Mouse (Mus musculus) fat pad, adult 2 months (tissue): Measurements from ENCODE around the gene Abi3bp.

ENCODE experiments used
- DNase-seq: peaks from one replicate; pipeline ENCODE4 v3.0.0-alpha.2; 2011; ENCODE audit warnings: low read depth, low spot score; ENCODE audit errors: extremely low read depth

Gene Abi3bp

DNA sequence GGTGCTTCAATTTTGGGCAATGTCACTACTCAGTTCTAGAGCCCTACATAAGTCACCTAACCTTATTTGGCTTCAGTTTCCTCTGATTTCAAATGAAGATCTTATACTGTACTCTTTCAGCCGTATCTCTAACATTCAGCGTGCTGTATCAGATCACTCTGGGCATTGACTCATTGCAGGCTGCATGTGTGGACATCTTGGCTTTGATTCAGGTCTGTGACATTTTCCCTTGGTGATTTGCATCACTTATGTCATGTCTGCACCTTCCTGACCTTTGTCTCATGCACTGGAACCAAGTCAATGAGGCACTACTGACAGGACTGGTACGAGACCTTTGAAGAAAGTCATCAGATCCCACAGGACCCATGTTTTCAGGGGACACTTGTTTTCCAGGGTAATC is 24.5 kb downstream of the Abi3bp start:
- DNase-seq, result no peak

DNA sequence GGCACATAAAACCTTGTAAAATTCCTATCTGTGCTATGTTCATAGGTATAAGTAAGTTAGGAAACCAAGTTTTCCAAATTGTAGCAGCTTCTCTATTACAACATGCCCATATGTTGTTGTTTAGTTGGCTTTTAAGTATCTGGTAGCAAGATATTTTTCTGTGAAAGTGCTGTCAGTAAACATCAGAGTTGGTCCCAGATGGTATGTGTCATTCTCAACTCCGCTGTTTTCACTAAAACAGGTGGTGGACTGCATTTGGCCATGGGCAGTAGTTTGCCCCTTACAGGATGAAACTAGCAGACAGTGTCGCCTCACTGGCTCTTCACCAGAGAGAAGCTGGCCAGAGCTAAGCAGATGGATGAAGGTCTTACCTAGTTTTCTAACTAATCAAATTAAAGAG is 26.3 kb downstream of the Abi3bp start:
- no peak for DNase-seq

GRCm38 (mm10) chr16:56518024-56518423 is 40.3 kb downstream of the Abi3bp start:
- DNase-seq, result no peak

DNA sequence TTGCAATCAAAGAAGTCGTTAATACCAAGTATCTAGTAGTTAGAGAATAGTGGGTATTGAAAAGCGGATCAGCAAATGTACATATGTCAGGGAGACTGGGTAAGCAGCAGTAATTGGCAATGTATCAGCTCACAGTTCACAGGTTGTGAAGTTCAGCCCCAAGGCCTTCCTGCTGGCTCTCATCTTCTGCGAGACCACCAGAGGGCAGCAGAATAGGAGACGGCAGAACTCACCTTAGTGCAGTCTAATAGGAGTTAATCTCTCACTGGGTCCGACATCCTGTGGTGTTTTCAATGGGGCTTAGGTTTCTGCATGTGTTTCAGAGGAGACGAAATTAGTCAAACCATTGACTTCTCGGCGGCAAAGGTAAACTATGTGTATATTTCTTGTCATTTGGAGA is 46.7 kb downstream of the Abi3bp start:
- no peak for DNase-seq

DNA sequence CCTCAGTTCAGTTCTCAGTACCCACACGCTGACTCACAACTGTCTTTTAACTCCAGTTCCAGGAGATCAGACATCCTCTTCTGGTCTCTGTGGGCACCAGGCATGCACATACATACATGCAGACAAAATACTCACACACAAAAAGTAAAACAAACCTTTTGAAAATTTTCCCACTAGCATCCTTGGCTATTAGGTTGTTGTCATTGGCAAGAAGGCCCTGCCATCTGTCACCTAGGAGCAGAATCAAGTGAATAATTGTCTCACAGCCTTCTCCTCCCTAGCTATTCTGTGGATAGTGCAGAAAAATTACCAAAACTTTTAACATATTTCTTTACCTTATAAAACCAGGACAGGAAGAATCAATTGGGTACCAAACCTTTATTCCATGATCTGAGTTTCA is 48.8 kb downstream of the Abi3bp start:
- DNase-seq, result no peak

DNA sequence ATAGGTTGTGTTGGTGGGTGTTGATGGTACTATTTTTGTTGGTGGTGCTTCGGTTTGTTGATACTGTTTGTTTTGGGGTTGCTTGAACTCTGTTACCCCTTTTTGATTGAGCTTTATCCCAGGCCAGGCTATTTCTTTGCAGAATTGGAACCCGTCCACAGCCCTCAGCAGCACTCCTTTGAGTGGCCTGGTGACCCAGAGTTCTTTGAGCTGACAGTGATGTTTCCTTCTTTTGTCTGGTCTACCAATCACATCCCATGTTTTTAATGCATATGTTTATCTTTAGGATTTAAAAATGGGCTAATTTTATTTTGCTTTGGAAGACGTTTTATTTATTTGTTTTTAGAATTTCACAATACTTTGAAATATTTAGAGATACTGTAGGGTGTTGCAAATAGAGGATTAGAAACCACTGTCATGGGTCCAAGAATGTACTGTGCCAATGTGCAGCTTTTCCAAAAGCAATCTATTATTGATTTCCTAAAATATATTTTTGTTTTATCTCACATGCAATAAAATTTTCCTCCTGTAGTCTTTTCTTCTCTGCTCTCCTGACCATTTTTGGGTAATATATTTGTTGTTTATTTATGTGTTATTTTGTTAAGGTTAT is 50.5 kb downstream of the Abi3bp start:
- DNase-seq, result no peak

DNA sequence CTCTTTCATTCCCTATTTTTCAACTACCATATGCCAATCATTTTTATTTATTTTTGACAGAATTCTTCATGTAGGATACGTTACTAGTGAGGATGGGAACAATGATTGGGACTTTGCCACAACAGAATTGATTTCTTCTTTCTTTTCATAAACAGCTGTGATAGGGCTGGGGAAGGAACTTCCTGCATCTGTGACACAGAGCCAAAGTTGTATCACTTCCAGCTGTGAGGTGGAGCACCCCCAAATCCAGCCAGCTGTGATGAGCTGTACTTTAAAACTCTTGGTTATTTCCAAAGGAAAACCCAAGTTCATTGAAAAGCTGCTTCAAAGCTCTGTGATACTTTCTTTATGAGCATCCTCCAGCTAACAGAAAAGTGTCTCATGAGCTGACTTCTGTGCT is 101.9 kb downstream of the Abi3bp start:
- DNase-seq, result no peak

DNA sequence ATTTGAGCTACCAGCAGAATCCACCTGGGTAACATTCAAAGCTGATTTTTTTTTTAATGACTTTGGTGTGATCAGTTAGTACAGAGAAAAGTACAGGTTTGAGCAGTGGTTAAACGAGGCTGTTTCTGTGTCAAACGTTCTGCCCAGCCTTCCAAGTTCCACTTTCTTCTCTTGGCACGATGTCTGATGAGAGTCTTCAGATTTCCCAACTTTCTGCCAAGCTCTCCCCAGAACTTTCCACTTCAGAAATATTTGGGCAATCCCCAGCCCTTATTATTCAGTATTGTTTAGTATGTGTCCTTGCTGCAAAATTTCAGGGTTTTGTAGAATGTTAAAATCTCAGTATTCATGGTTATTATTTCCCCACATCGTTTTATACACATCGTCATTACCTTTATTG is 115.9 kb downstream of the Abi3bp start:
- DNase-seq, result no peak

DNA sequence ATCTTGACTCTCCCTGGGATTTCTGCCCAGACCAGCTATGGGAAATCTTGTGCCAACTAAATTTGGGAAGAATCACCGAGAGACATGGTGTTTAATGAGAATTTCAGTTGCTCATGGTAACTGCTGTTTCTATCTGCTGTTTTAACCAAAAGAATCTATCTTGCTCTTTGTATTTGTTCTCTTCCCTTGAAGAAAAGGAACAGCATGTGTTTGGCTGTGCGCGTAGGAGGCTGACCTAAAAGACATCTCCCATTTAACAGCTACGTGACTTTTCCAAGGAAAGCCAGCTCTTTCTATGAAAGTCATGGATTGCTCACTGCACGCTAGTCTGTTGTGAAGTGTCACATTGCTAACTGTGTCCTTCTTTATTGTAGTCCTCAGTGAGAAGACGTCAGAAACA is 117.2 kb downstream of the Abi3bp start:
- no peak for DNase-seq

- DNase-seq, result peak; percentile 21
Observed at GRCm38 (mm10) chr16:56598427-56598826, 120.7 kb downstream of the Abi3bp start.

GRCm38 (mm10) chr16:56602394-56602793 is 124.7 kb downstream of the Abi3bp start:
- no peak for DNase-seq

GRCm38 (mm10) chr16:56610572-56610971 is 132.9 kb downstream of the Abi3bp start:
- no peak for DNase-seq

DNA sequence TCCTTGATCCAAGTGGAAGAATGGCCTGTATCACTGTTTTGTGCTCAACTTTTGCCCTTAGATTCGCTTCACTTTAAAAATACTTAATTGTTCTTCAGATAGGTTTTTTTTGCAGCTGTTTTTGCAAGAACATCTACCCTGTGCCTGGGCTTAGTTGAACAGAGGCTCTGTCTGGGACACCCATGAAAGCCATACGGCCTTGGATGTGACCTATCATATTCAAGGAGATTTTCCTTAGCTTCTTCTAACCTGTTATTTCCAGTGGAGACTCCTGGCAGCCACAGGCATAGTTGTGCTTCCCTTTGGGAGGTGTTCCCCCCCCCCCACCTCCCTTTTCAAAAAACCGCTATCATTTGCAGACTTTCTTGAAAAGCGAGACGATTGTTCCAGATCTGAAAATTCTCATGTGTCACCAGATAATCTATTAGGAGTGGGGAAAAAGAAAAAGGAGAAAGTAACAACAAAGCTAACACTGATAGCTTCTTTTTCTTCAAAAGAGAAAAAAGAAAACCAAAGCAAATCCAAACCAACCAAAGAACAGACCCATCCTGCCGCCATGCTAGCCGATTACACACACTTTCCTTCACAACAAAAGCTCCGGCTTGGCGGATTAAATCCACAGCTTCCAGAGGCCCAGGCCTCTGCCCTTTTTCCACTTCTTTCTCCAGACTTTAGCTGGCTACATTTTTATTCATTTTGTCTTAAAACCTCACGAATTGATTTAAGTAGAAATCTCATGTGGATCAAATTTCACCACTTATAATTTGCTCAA is 133.6 kb downstream of the Abi3bp start:
- DNase-seq, result no peak

DNA sequence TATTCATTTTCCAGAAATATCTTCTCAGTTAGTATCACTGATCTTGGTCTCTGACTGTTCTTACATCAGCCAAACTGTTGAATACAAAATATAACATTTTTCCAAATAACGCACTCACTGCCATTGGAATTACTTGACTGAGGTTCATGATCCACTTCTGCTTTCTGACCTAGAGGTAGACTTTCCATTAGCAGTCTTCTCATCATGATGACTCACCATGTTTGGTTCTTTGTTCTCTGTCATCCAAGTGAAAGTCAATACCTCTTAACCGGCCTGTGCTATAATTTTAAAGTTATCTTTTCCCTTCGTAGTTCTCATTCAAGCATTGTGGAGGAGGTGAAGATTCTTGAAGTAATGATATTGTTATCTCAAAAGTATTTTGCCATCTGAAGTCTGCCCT is 160.9 kb downstream of the Abi3bp start:
- no peak for DNase-seq

DNA sequence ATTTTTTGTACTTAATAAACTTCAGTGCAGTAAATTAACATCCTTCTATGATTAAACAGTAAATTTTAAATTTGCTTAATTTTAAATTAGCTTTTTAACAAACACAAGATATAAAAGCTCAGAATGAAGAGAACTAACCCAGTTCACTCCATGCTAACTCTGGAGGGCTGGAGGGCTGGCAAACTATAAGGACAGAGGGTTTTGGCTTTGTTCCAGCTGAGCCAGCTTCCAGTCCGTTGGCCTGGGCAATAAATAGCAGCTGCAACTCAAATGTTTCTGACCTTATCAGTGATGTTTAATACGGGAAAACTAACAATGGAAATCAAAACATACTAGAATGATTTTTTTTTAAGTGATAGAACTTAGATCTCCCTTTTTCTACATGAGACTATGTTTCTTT is 167.6 kb downstream of the Abi3bp start:
- DNase-seq, result no peak

- DNase-seq, result no peak
Observed at GRCm38 (mm10) chr16:56646382-56647172, 168.9 kb downstream of the Abi3bp start.

- no peak for DNase-seq
Observed at GRCm38 (mm10) chr16:56655193-56655910, 177.7 kb downstream of the Abi3bp start.

GRCm38 (mm10) chr16:56658866-56659265 is 181.2 kb downstream of the Abi3bp start:
- no peak for DNase-seq

- no peak for DNase-seq
Observed at GRCm38 (mm10) chr16:56669520-56669919, 191.8 kb downstream of the Abi3bp start.

GRCm38 (mm10) chr16:56670941-56671340 is 193.3 kb downstream of the Abi3bp start:
- no peak for DNase-seq

GRCm38 (mm10) chr16:56673420-56673819 is 195.7 kb downstream of the Abi3bp start:
- DNase-seq, result no peak
